In genomic region chr17:79298968-79299367, GRCm38 (mm10) we compare ENCODE assay signal across 20 mouse cellular contexts. TPM values are rescaled to one million over a fixed set of nuclear protein-coding genes. Genes with fewer than 3 reads are reported as not detected.
A peak's percentile ranks its signal among the peaks of the same experiment; 100 is the strongest.
DNase-seq lines count a peak whose midpoint lies in the region; ATAC-seq and TF ChIP-seq lines count a peak whose summit lies in the region.
"Had no signal": no experiment of that assay in that cellular context is flagged by ENCODE, and none has a peak within 500 bp of the region (broad histone marks: within the 10 kb centered on the region; RNA-seq: fewer than 3 reads in every experiment).

No protein-coding gene starts in this region.

- H3K27me3 ChIP-seq in intestine, embryonic 16.5 days (replicated peaks; ENCODE audit: control insufficient read depth, insufficient read depth, low read length), result no peaks in the 10 kb centered on the region
- H3K27me3 ChIP-seq: hindbrain, embryonic 15.5 days; limb, embryonic 12.5 days; stomach, embryonic 15.5 days had no signal

- no peak for TF ChIP-seq CTCF in bone marrow, adult 2 months (IDR thresholded peaks at IDR 0.05; ENCODE audit: control insufficient read depth, insufficient read depth, low read length)

- no peak overlapping the region for H3K4me3 ChIP-seq in bone marrow, adult 2 months (replicated peaks; ENCODE audit: control insufficient read depth, low read depth, low read length)
- no peak overlapping the region for H3K4me3 ChIP-seq in intestine, embryonic 16.5 days (ENCODE audit: low read length)
- H3K4me3 ChIP-seq: hindbrain, embryonic 15.5 days; limb, embryonic 12.5 days; midbrain, embryonic 10.5 days; stomach, embryonic 15.5 days had no signal

- no peaks in the 10 kb centered on the region for H3K36me3 ChIP-seq in intestine, embryonic 16.5 days (ENCODE audit: control insufficient read depth, insufficient read depth, low read length)
- H3K36me3 ChIP-seq: G1E; hindbrain, embryonic 15.5 days; limb, embryonic 12.5 days; midbrain, embryonic 10.5 days; stomach, embryonic 15.5 days had no signal

- no peak overlapping the region for H3K4me2 ChIP-seq in intestine, embryonic 16.5 days (ENCODE audit: low read depth, low read length)
- H3K4me2 ChIP-seq: hindbrain, embryonic 15.5 days; limb, embryonic 12.5 days; stomach, embryonic 15.5 days had no signal

- peaks cover 1% of the 10 kb centered on the region; the same call in 1 of the 2 replicates for H3K4me1 ChIP-seq in bone marrow, adult 2 months (ENCODE audit: control insufficient read depth, insufficient read depth, low read length)
- H3K4me1 ChIP-seq in intestine, embryonic 16.5 days (ENCODE audit: control insufficient read depth, insufficient read depth, low read length), result no peaks in the 10 kb centered on the region
- H3K4me1 ChIP-seq: hindbrain, embryonic 15.5 days; midbrain, embryonic 10.5 days; stomach, embryonic 15.5 days had no signal

- TF ChIP-seq POLR2A in bone marrow, adult 2 months (IDR thresholded peaks at IDR 0.05; ENCODE audit: borderline replicate concordance, control insufficient read depth, low read depth, low read length), result no peak

- no peaks in the 10 kb centered on the region for H3K9me3 ChIP-seq in intestine, embryonic 16.5 days (ENCODE audit: control insufficient read depth, low read length)
- H3K9me3 ChIP-seq: hindbrain, embryonic 15.5 days; limb, embryonic 12.5 days; midbrain, embryonic 10.5 days; stomach, embryonic 15.5 days had no signal

- H3K27ac ChIP-seq in bone marrow, adult 2 months (ENCODE audit: control insufficient read depth, insufficient read depth, low read depth, low read length, poor library complexity), result peak overlapping the region; percentile 41; the same call in 1 of the 2 replicates
- no peak overlapping the region for H3K27ac ChIP-seq in intestine, embryonic 16.5 days (ENCODE audit: low read length)
- H3K27ac ChIP-seq: hindbrain, embryonic 15.5 days; kidney, postnatal 0 days; limb, embryonic 12.5 days; liver, embryonic 14.5 days; midbrain, embryonic 10.5 days; stomach, embryonic 15.5 days had no signal

- H3K9ac ChIP-seq in intestine, embryonic 16.5 days (ENCODE audit: low read depth, low read length), result no peak overlapping the region
- H3K9ac ChIP-seq: hindbrain, embryonic 15.5 days; limb, embryonic 12.5 days; liver, embryonic 14.5 days; stomach, embryonic 15.5 days had no signal

- peak; percentile 62 for ATAC-seq in megakaryocyte, adult 5-6 weeks (ENCODE audit: poor library complexity, severe bottlenecking)
- ATAC-seq in intestine, embryonic 16.5 days, result no peak
- ATAC-seq: intestine, postnatal 0 days had no signal

- intact Hi-C loops in heart, postnatal 36 days (cut with DNase I), result no loop called here

- DNase-seq in heart, adult 11 months, result peak; percentile 79
- DNase-seq in heart, postnatal 36 days, result no peak
- no peak for DNase-seq in embryo, embryonic 10 days (ENCODE audit: low spot score)
- no peak for DNase-seq in lung, postnatal 14 days
- DNase-seq in urinary bladder, postnatal 10 days (ENCODE audit: low spot score), result no peak
- DNase-seq: adrenal gland, adult 8-10 months; cerebellum, adult 8-10 months; gastrocnemius, postnatal 10 days; thymus, adult 2 months had no signal

RNA-seq across cellular contexts. Expression of gene Cdc42ep3, which starts 55.9 kb away (rescaled TPM):
- 10 to 100 TPM; 31.3 to 35.3 TPM for total RNA-seq in heart, postnatal 36 days (2021)
- polyA plus RNA-seq in bone marrow, adult 2 months (2011; ENCODE audit: insufficient read depth, insufficient read length, low replicate concordance, missing spikeins), result 21.5 and 29.6 TPM in 2 replicates
- total RNA-seq in megakaryocyte, adult 5-6 weeks (2015), result 70.3 and 75.4 TPM in 2 replicates
- 170 and 190 TPM in 2 replicates for total RNA-seq in megakaryocyte, adult 5-6 weeks (2017)
- polyA plus RNA-seq in intestine, embryonic 16.5 days (2015; fragmentation: Nextera tagmentation; extraction: Ambion mirVana), result 34.3 and 41.7 TPM in 2 replicates
- polyA plus RNA-seq: G1E had no signal
